Mouse (Mus musculus) embryonic fibroblast, embryonic 13.5 days (primary cell): ENCODE data around the gene Hpcal1.

ENCODE experiments used
- CTCF ChIP-seq: IDR thresholded peaks from 2 replicates; pipeline ENCODE4 v1.5.1; 2011; ENCODE audit warnings: mild to moderate bottlenecking, control low read depth, low read length, moderate library complexity, borderline replicate concordance; ENCODE audit not compliant: insufficient read depth
- POLR2A ChIP-seq: IDR thresholded peaks from 2 replicates; pipeline ENCODE4 v1.6.1; 2011; ENCODE audit warnings: low read depth, mild to moderate bottlenecking, control low read depth, low read length, moderate library complexity

DNA sequence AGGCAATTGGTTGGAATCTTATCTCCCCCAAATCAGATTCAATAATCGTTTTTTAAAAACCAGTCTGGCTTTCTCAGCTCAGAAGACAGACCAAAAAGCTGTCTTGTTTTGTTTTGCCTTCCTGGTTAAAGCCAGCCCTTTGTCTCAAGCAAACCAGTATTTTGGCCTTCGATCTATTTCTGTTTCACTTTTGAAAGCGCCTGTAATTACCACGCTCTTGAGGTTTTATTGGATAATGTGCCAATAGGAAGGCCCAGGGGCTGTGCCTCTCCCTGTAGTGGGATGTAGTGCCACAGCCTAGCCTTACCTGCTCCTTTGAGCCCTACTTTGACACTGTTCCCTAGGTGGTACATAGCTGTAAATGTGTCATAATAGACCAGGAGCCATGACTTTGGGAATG lies 2.3 kb downstream of the Hpcal1 start:
- no peak for TF ChIP-seq POLR2A
- TF ChIP-seq CTCF: no peak
